Mouse (Mus musculus) kidney, adult 2 months (tissue): ENCODE results near the gene Mlxip.

Experiments
- CTCF ChIP-seq: fragments of 200-500 bp; conservative IDR thresholded peaks from 2 replicates; pipeline ENCODE4 v1.5.1; 2011; ENCODE audit warnings: low read depth, mild to moderate bottlenecking, control low read depth, low read length, moderate library complexity, mixed read lengths; ENCODE audit not compliant: insufficient read depth, insufficient read length
- POLR2A ChIP-seq: fragments of 200-500 bp; IDR thresholded peaks from one replicate; pipeline ENCODE4 v1.6.1; 2011; ENCODE audit warnings: low read depth, low read length, control low read depth

GRCm38 (mm10) chr5:123344963-123345852 is 49.4 kb upstream of the Mlxip start:
- TF ChIP-seq CTCF (no peak), POLR2A (no peak)
